Comparison of ENCODE assay signal across 8 mouse cellular contexts in genomic region chr9:79977549-79977971, GRCm38 (mm10). TPM values are rescaled to one million over a fixed set of nuclear protein-coding genes. Genes with fewer than 3 reads are reported as not detected.
DNase-seq lines count a peak whose midpoint lies in the region; ATAC-seq and TF ChIP-seq lines count a peak whose summit lies in the region.

No protein-coding gene starts in this region.

- no peaks in the 10 kb centered on the region for H3K9me3 ChIP-seq in heart, embryonic 14.5 days (ENCODE audit: control insufficient read depth, low read length)
- H3K9me3 ChIP-seq in kidney, postnatal 0 days (replicated peaks; ENCODE audit: low read length), result no peaks in the 10 kb centered on the region
- H3K9me3 ChIP-seq in neural tube, embryonic 13.5 days, result no peaks in the 10 kb centered on the region

- DNase-seq in adrenal gland, postnatal 14 days, result peak; percentile 73
- peak; percentile 76 for DNase-seq in kidney, postnatal 0 days (ENCODE audit: low spot score)
- DNase-seq in lung, adult 18-20 months, result peak; percentile 56
- DNase-seq in thymus, postnatal 14 days, result peak; percentile 41

- H3K27me3 ChIP-seq in heart, embryonic 14.5 days (ENCODE audit: control insufficient read depth, insufficient read depth, low read length), result no peaks in the 10 kb centered on the region
- no peaks in the 10 kb centered on the region for H3K27me3 ChIP-seq in kidney, postnatal 0 days (ENCODE audit: insufficient read depth, low read length)
- no peaks in the 10 kb centered on the region for H3K27me3 ChIP-seq in neural tube, embryonic 13.5 days

- H3K9ac ChIP-seq in heart, embryonic 14.5 days (ENCODE audit: low read length), result peak overlapping the region; percentile 95
- peak overlapping the region; percentile 41; the same call in 1 of the 2 replicates for H3K9ac ChIP-seq in kidney, postnatal 0 days (ENCODE audit: low read depth, low read length)
- H3K9ac ChIP-seq in neural tube, embryonic 13.5 days, result peak overlapping the region; percentile 41; the same call in 1 of the 2 replicates

- peak; percentile 92 for ATAC-seq in heart, embryonic 14.5 days (ENCODE audit: insufficient number of reproducible peaks, insufficient read depth, low FRiP score, low read depth)
- peak; percentile 59; the same call in 1 of the 2 replicates for ATAC-seq in kidney, postnatal 0 days (replicated peaks; ENCODE audit: low FRiP score, low read depth)
- ATAC-seq in neural tube, embryonic 13.5 days (ENCODE audit: low read depth), result no peak
- ATAC-seq in cerebellum, adult (ENCODE audit: insufficient number of reproducible peaks, low FRiP score, low TSS enrichment), result no peak

- H3K4me1 ChIP-seq in embryonic fibroblast, embryonic 13.5 days (ENCODE audit: control insufficient read depth, insufficient read depth, low read length), result 0 out of 2 replicates have a peak, but pooled peaks cover 2% of the 10 kb centered on the region
- peaks cover 9 to 29% of the 10 kb centered on the region in 2 experiments for H3K4me1 ChIP-seq in heart, embryonic 14.5 days (ENCODE audit: control insufficient read depth in 2 of 2, insufficient read depth in 2 of 2, low read length in 2 of 2)
- no peaks in the 10 kb centered on the region for H3K4me1 ChIP-seq in kidney, postnatal 0 days (replicated peaks; ENCODE audit: insufficient read depth, low read length)
- H3K4me1 ChIP-seq in neural tube, embryonic 13.5 days (replicated peaks), result peaks cover 10% of the 10 kb centered on the region

- TF ChIP-seq CTCF in embryonic fibroblast, embryonic 13.5 days (IDR thresholded peaks at IDR 0.05; ENCODE audit: borderline replicate concordance, insufficient read depth, low read length), result no peak
- TF ChIP-seq CTCF in kidney, postnatal 0 days (IDR thresholded peaks at IDR 0.05; ENCODE audit: low read depth), result no peak

- no peak overlapping the region for H3K27ac ChIP-seq in embryonic fibroblast, embryonic 13.5 days (ENCODE audit: insufficient read depth, low read length)
- H3K27ac ChIP-seq in heart, embryonic 14.5 days (replicated peaks in 1 of 2; ENCODE audit: control insufficient read depth in 1 of 2, insufficient read depth in 1 of 2, low read depth in 2 of 2, low read length in 2 of 2), result peak overlapping the region; percentile 99
- H3K27ac ChIP-seq in kidney, postnatal 0 days, result peak overlapping the region; percentile 58
- H3K27ac ChIP-seq in neural tube, embryonic 13.5 days (replicated peaks), result 0 out of 2 replicates have a peak overlapping the region, but pooled peaks have one; percentile 42

- no peaks in the 10 kb centered on the region for H3K36me3 ChIP-seq in heart, embryonic 14.5 days (ENCODE audit: control insufficient read depth, insufficient read depth, low read length)
- H3K36me3 ChIP-seq in kidney, postnatal 0 days (ENCODE audit: insufficient read depth, low read length), result no peaks in the 10 kb centered on the region
- H3K36me3 ChIP-seq in neural tube, embryonic 13.5 days, result no peaks in the 10 kb centered on the region

- 0% methylated on average over 13 of the region's 13 CpGs for whole genome bisulfite sequencing in heart, embryonic 14.5 days
- WGBS in kidney, postnatal 0 days, result 2% methylated on average over 13 of the region's 13 CpGs
- 12% methylated on average over 13 of the region's 13 CpGs for WGBS in neural tube, embryonic 13.5 days

- no peak for TF ChIP-seq POLR2A in embryonic fibroblast, embryonic 13.5 days (IDR thresholded peaks at IDR 0.05; ENCODE audit: low read depth, low read length)

- peak overlapping the region; percentile 22; the same call in 1 of the 2 replicates for H3K4me3 ChIP-seq in embryonic fibroblast, embryonic 13.5 days (ENCODE audit: insufficient read depth, low read length)
- peak overlapping the region; percentile 58 to 64 for H3K4me3 ChIP-seq in heart, embryonic 14.5 days (ENCODE audit: control insufficient read depth in 1 of 2, insufficient read depth in 1 of 2, low read depth in 1 of 2, low read length in 2 of 2)
- peak overlapping the region; percentile 33 for H3K4me3 ChIP-seq in kidney, postnatal 0 days (replicated peaks; ENCODE audit: low read depth, low read length)
- H3K4me3 ChIP-seq in neural tube, embryonic 13.5 days, result peak overlapping the region; percentile 25

- H3K4me2 ChIP-seq in heart, embryonic 14.5 days (ENCODE audit: low read length), result peak overlapping the region; percentile 67
- peak overlapping the region; percentile 61 for H3K4me2 ChIP-seq in kidney, postnatal 0 days (ENCODE audit: low read length)
- H3K4me2 ChIP-seq in neural tube, embryonic 13.5 days, result peak overlapping the region; percentile 52

RNA-seq across cellular contexts. Expression of gene Filip1, which starts 35.1 kb away (rescaled TPM):
- 51.9 and 57.7 TPM in 2 replicates for total RNA-seq in adrenal gland, postnatal 14 days (2021)
- 0.23 and 0.52 TPM in 2 replicates for polyA plus RNA-seq in embryonic fibroblast, embryonic 13.5 days (2011; ENCODE audit: insufficient read length, low read depth, missing spikeins)
- 33.9 and 39.3 TPM in 2 replicates for polyA plus RNA-seq in heart, embryonic 14.5 days (2014; fragmentation: Nextera tagmentation; extraction: Ambion mirVana)
- 5.3 and 5.9 TPM in 2 replicates for polyA plus RNA-seq in kidney, postnatal 0 days (2015; fragmentation: Nextera tagmentation; extraction: Ambion mirVana)
- polyA plus RNA-seq in neural tube, embryonic 13.5 days (2015; fragmentation: Nextera tagmentation; extraction: Ambion mirVana), result 2.4 and 3.2 TPM in 2 replicates

Comparison
In these comparisons a context has a peak if more than half of its experiments do, and no peak if none do; other contexts are left out.
1. ATAC-seq: peak in heart, embryonic 14.5 days (single experiment) and kidney, postnatal 0 days (single experiment); none in neural tube, embryonic 13.5 days (single experiment) and cerebellum, adult (single experiment).
2. H3K9ac ChIP-seq: peak in every context shown above with its lines; median percentile 95 in heart, embryonic 14.5 days; 41 in kidney, postnatal 0 days; 41 in neural tube, embryonic 13.5 days.
3. Peak in every context shown above with its lines, with median percentiles within 50 percentile points of each other: DNase-seq, H3K4me3 ChIP-seq and H3K4me2 ChIP-seq.